Mouse (Mus musculus) hindbrain, embryonic 10.5 days (tissue): ENCODE measurements around the gene Map3k14. TPM values are rescaled to one million over a fixed set of nuclear protein-coding genes. Genes with fewer than 3 reads are reported as not detected.
"Not testable (repeated sequence)": the region's sequence is repeated elsewhere in the genome, so short reads cannot be mapped to it uniquely, and the experiment has no call there.

Source experiments
- DNase-seq: peaks from one replicate; pipeline ENCODE4 v3.0.0-alpha.2; 2017; ENCODE audit warnings: low spot score
- H3K27ac ChIP-seq: fragments of 300-500 bp; sonication (generic); 2 replicates; pipeline ENCODE4 v1.5.1; 2016; ENCODE audit warnings: mild to moderate bottlenecking, moderate library complexity
- H3K27me3 ChIP-seq: fragments of 300-500 bp; sonication (generic); 2 replicates; pipeline ENCODE4 v1.6.1; 2016; ENCODE audit warnings: mild to moderate bottlenecking; ENCODE audit not compliant: poor library complexity, insufficient read depth, severe bottlenecking
- H3K36me3 ChIP-seq: fragments of 300-500 bp; sonication (generic); 2 replicates; pipeline ENCODE4 v1.6.1; 2016; ENCODE audit warnings: mild to moderate bottlenecking, moderate library complexity
- H3K4me1 ChIP-seq: fragments of 300-500 bp; sonication (generic); replicated peaks from 2 replicates; pipeline ENCODE4 v1.6.1; 2016; ENCODE audit warnings: mild to moderate bottlenecking
- H3K4me3 ChIP-seq: fragments of 300-500 bp; sonication (generic); 2 replicates; pipeline ENCODE4 v1.5.1; 2016; ENCODE audit warnings: mild to moderate bottlenecking, moderate library complexity
- H3K9me3 ChIP-seq: fragments of 300-500 bp; sonication (generic); 2 replicates; pipeline ENCODE4 v1.6.1; 2016; ENCODE audit warnings: mild to moderate bottlenecking, moderate library complexity
- WGBS: fragments of 180-500 bp; shearing (Covaris S2); methylation state at CpG from one replicate; pipeline ENCODE4 v1.1.7; 2016; 5-methylcytosine and 5-hydroxymethylcytosine counted together
- polyA plus RNA-seq: library from polyadenylated mRNA; unstranded; fragments of >200 nt; fragmentation: Nextera tagmentation; extraction: Ambion mirVana; gene quantifications from 2 replicates; pipeline ENCODE4 v1.2.1, GENCODE M21; 2016

The Map3k14 gene
- polyA plus RNA-seq, 1 experiment from 2014 or later, result 4.2 TPM

- no peaks in the 10 kb centered on the region for H3K9me3 ChIP-seq
- peaks cover 15% of the 10 kb centered on the region for H3K4me1 ChIP-seq
- DNase-seq, result no peak
- WGBS, result 32% methylated on average over 14 of the region's 14 CpGs
- no peak overlapping the region for H3K4me3 ChIP-seq
- no peak overlapping the region for H3K27ac ChIP-seq
- H3K36me3 ChIP-seq, result no peaks in the 10 kb centered on the region
- no peaks in the 10 kb centered on the region for H3K27me3 ChIP-seq
Measured at GRCm38 (mm10) chr11:103292152-103292889, 25.0 kb upstream of the Map3k14 start.

- H3K9me3 ChIP-seq, H3K4me3 ChIP-seq, DNase-seq, H3K36me3 ChIP-seq, H3K27ac ChIP-seq, H3K27me3 ChIP-seq: not testable (repeated sequence)
- WGBS, result 91% methylated on average over 7 of the region's 7 CpGs
- H3K4me1 ChIP-seq, result peaks cover 19% of the 10 kb centered on the region
Measured at GRCm38 (mm10) chr11:103290841-103291240, 23.6 kb upstream of the Map3k14 start.

DNA sequence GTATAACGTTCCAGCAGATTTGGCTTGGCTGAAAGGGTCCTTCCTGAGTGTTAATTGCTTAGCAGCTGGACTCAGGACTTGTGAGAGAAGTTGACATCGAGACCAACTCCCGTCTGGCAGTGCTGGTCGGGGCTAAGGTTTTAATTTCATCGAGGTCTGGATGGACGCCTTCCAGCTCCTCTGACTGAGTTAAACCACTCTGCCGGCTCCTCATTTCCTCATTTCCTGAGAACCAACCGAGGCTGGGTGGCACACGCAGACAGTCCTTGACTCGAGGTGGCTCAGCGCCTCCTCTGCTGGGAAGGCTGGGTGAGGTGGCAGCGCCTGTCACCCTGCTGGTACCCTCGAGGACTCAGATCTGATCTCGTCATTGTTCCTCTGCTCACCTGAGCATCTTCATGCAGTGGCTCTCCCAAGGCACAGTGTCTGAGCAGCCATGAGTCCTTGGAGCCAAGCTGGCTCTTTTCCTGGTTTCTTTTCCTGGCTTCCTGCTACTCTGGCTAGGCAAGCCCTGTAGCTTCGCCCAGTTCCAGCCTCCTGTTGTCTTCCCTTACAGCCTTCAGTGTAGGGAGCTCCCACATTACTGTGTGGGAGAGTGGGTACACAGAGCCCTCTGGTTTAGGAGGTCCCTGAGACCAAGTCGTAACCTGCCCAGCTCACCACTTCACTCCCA, 21.2 kb upstream of the Map3k14 start:
- Histone ChIP-seq H3K27ac (no peak overlapping the region), H3K9me3 (no peaks in the 10 kb centered on the region), H3K4me1 (peaks cover 24% of the 10 kb centered on the region), H3K27me3 (no peaks in the 10 kb centered on the region), H3K4me3 (no peak overlapping the region), H3K36me3 (no peaks in the 10 kb centered on the region)
- DNase-seq, result no peak
- 79% methylated on average over 16 of the region's 16 CpGs for WGBS

DNA sequence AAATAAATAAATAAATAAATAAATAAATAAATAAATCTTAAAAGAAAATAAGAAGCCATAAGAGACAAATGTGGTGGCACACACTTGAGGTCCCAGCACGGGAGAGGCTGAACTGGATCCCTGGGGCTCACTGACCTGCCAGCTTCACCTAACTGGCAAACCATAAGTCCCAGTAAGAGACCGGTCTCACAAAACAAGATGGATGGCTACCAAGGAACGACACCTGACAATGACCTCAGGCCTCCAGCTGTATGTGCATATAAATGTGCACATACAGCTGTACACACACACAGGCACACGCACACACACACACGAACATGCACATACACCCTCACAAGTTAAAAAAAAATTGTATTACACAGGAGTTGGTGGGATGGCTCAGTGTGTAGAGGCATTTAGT, 19.6 kb upstream of the Map3k14 start:
- H3K36me3 ChIP-seq, result no peaks in the 10 kb centered on the region
- peaks cover 17% of the 10 kb centered on the region for H3K4me1 ChIP-seq
- H3K27ac ChIP-seq, result no peak overlapping the region
- H3K27me3 ChIP-seq, result no peaks in the 10 kb centered on the region
- no peak overlapping the region for H3K4me3 ChIP-seq
- WGBS, result 92% methylated on average over 5 of the region's 5 CpGs
- no peaks in the 10 kb centered on the region for H3K9me3 ChIP-seq
- no peak for DNase-seq

GRCm38 (mm10) chr11:103285951-103286350, 18.7 kb upstream of the Map3k14 start:
- Histone ChIP-seq H3K27me3 (no peaks in the 10 kb centered on the region), H3K4me1 (peaks cover 15% of the 10 kb centered on the region), H3K27ac (peak overlapping the region; percentile 53), H3K36me3 (no peaks in the 10 kb centered on the region), H3K9me3 (no peaks in the 10 kb centered on the region), H3K4me3 (no peak overlapping the region)
- 53% methylated on average over 6 of the region's 6 CpGs for WGBS
- DNase-seq, result peak; percentile 34

- Histone ChIP-seq H3K4me1 (peaks cover 15% of the 10 kb centered on the region), H3K27me3 (no peaks in the 10 kb centered on the region), H3K36me3 (no peaks in the 10 kb centered on the region), H3K27ac (no peak overlapping the region), H3K4me3 (no peak overlapping the region), H3K9me3 (no peaks in the 10 kb centered on the region)
- 89% methylated on average over 10 of the region's 10 CpGs for WGBS
- DNase-seq, result no peak
Measured at GRCm38 (mm10) chr11:103285276-103285675, 18.0 kb upstream of the Map3k14 start.

DNA sequence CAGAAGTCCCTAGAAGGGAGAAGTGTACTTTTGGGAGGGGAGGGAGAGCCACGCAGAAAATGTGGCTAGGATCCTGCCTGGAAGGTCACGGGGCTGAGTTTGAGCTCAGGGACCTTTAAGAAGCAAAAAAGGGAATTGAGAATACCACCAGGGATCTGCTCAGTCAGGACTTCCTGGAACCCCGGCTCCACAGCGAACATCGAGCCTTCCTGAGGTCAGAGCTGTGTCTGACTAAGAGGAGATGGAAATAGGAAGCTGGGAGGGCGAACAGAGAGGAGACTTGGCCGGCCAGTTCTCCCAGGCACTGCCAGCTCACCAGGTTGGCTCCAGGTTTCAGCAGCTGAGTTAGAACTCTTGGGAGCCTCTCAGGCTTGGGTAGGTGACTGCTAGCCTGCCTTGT, 14.5 kb upstream of the Map3k14 start:
- no peaks in the 10 kb centered on the region for H3K27me3 ChIP-seq
- H3K4me1 ChIP-seq, result peaks cover 10% of the 10 kb centered on the region
- 0 out of 2 replicates have a peak, but pooled peaks cover 2% of the 10 kb centered on the region for H3K9me3 ChIP-seq
- DNase-seq, result no peak
- H3K4me3 ChIP-seq, result no peak overlapping the region
- no peak overlapping the region for H3K27ac ChIP-seq
- H3K36me3 ChIP-seq, result no peaks in the 10 kb centered on the region
- 69% methylated on average over 7 of the region's 7 CpGs for WGBS

DNA sequence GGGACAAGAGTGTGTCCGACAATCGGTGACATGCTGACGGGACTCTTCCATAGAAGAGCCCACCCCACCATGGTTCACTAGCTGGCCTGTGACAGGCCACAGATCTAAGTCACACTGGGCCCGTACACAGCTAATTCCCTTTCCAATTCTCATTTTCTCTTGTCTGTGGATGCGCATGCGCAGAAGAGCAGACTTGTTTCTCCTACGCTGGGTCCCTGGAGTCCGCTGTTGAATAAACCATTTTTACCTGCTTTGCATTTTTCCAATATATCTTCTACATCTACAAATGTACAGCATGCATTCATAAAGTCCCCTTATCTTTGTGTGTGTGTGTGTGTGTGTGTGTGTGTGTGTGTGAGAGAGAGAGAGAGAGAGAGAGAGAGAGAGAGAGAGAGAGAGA, 9.2 kb upstream of the Map3k14 start:
- peaks cover 15% of the 10 kb centered on the region for H3K4me1 ChIP-seq

GRCm38 (mm10) chr11:103272888-103273287, 5.6 kb upstream of the Map3k14 start:
- no peak overlapping the region for H3K27ac ChIP-seq
- H3K27me3 ChIP-seq, result no peaks in the 10 kb centered on the region
- no peak for DNase-seq
- H3K9me3 ChIP-seq, result no peaks in the 10 kb centered on the region
- no peaks in the 10 kb centered on the region for H3K36me3 ChIP-seq
- WGBS, result 84% methylated on average over 3 of the region's 3 CpGs
- H3K4me3 ChIP-seq, result no peak overlapping the region
- peaks cover 30% of the 10 kb centered on the region for H3K4me1 ChIP-seq

More for the DNA sequence above, 9.2 kb upstream of the Map3k14 start:
- Histone ChIP-seq H3K36me3 (no peaks in the 10 kb centered on the region), H3K27me3 (no peaks in the 10 kb centered on the region), H3K27ac (no peak overlapping the region), H3K9me3 (0 out of 2 replicates have a peak, but pooled peaks cover 2% of the 10 kb centered on the region), H3K4me3 (no peak overlapping the region)
- no peak for DNase-seq
- 92% methylated on average over 8 of the region's 8 CpGs for WGBS

- peak overlapping the region; percentile 4 for H3K27ac ChIP-seq
- DNase-seq, result peak; percentile 34
- peaks cover 36% of the 10 kb centered on the region for H3K4me1 ChIP-seq
- H3K36me3 ChIP-seq, result no peaks in the 10 kb centered on the region
- H3K4me3 ChIP-seq, result no peak overlapping the region
- H3K9me3 ChIP-seq, result no peaks in the 10 kb centered on the region
- no peaks in the 10 kb centered on the region for H3K27me3 ChIP-seq
- 74% methylated on average over 6 of the region's 6 CpGs for WGBS
Measured at GRCm38 (mm10) chr11:103271979-103272378, 4.7 kb upstream of the Map3k14 start.

GRCm38 (mm10) chr11:103269426-103269825, 2.2 kb upstream of the Map3k14 start:
- Histone ChIP-seq H3K36me3 (no peaks in the 10 kb centered on the region), H3K4me1 (peaks cover 61% of the 10 kb centered on the region), H3K9me3 (no peaks in the 10 kb centered on the region), H3K27ac (no peak overlapping the region), H3K4me3 (no peak overlapping the region), H3K27me3 (no peaks in the 10 kb centered on the region)
- no peak for DNase-seq
- 68% methylated on average over 5 of the region's 5 CpGs for WGBS

GRCm38 (mm10) chr11:103268905-103269304, 1.6 kb upstream of the Map3k14 start:
- 98% methylated on average over 3 of the region's 3 CpGs for WGBS
- no peak for DNase-seq
- 0 out of 2 replicates have a peak overlapping the region, but pooled peaks have one; percentile 96 for H3K27ac ChIP-seq
- H3K9me3 ChIP-seq, result no peaks in the 10 kb centered on the region
- no peaks in the 10 kb centered on the region for H3K27me3 ChIP-seq
- peaks cover 66% of the 10 kb centered on the region for H3K4me1 ChIP-seq
- H3K4me3 ChIP-seq, result no peak overlapping the region
- no peaks in the 10 kb centered on the region for H3K36me3 ChIP-seq

GRCm38 (mm10) chr11:103268350-103268749, 1.1 kb upstream of the Map3k14 start:
- H3K9me3 ChIP-seq, result no peaks in the 10 kb centered on the region
- H3K36me3 ChIP-seq, result no peaks in the 10 kb centered on the region
- WGBS, result 79% methylated on average over 4 of the region's 4 CpGs
- peak overlapping the region; percentile 80 for H3K4me3 ChIP-seq
- no peaks in the 10 kb centered on the region for H3K27me3 ChIP-seq
- no peak for DNase-seq
- H3K27ac ChIP-seq, result peak overlapping the region; percentile 96
- peaks cover 72% of the 10 kb centered on the region for H3K4me1 ChIP-seq
